Mouse (Mus musculus) left cerebral cortex, adult 9 months (tissue): ENCODE measurements at regions not wholly inside any gene's neighbourhood (a gene's known extent, or its start where the extent isn't known, plus 50 kb on each side); places are given as distances from the start of the nearest gene placed in this dataset.
"Not testable (repeated sequence)": the region's sequence is repeated elsewhere in the genome, so short reads cannot be mapped to it uniquely, and the experiment has no call there.

Experiments
- DNase-seq, 2 experiments: peaks; one replicate each; pipeline ENCODE4 v3.0.0; 2022; ENCODE audit warnings: low spot score in 2 of 2

DNA sequence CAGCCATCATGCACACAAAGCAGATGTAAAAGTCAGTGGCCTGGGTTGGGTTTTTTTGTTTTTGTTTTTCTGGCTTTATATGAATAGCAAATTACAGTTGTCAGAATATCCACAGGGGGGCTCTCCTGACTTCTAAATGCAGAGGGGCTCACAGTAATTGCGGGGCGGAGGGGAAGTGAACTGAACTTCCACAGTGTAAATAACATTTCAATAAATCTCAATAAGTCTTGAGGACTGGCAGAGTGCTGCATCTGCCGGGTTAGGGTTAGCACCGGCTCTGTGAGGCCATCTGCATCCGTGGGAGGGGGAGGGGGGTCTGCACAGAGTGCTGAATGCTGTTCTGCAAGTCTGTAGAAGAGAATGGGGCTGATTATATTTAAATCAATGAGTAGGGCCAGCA is 50.3 kb upstream of the Arl4c start:
- DNase-seq = peak in 1 of 2 experiments; percentile 15

DNA sequence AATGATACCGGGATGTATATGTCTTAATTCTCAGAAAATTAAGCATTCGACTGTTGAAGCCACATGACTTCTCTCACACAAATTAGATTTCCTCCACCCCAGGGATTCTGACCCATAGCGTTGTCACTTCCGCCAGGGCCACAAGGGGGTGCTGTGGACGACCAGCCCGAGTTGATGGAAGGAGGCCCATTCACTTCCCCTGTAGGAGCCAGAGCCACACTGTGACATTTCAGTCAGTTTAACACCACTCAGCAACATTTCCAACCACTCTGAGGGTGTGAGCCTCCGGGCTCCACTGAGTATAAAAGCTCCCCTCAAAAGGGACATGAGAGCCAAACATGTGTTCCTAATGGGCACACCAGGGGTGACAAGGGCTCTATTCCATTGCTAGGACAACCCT is 54.6 kb upstream of the Arl4c start:
- peak in 1 of 2 experiments; percentile 39 for DNase-seq

DNA sequence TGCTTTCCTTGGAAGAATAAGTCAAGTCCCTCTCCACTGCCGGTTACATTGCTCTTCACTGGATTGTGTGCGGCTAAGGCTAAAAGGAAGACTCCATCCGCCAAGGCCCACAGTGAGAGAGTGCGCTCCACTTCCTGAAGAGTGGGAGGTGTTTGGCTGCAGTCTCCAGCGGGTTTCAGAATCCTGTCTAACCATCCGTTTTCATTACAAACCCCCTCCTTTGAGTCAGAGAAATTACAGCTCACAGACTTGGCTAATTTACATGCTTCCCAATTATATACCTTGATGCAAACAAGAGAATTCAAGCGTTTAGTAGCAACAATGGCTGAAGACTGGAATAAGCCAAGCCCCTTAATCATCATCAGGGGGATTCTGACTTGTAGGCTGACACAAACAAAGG is 55.1 kb upstream of the Arl4c start:
- peak in 1 of 2 experiments; percentile 71 for DNase-seq

DNA sequence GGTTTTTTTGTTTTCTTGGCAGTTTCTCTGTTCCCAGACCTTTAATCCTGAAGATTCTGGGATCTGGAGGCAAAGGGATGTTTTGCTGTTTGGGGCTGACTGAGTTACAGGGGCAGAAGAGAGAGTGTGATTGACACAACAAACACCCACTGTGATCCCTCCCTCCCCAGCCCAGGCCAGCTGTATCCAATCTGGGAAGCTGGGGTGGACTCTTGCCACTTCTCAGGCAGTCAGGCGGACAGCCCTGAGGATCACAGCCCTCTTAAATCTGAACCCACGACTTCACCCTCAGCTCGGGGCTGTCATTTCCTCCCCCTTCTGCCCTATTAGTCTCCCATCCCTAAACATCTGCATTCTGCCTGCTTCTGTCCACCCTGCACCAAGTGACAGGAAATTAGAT is 55.7 kb upstream of the Arl4c start:
- no peak for DNase-seq

DNA sequence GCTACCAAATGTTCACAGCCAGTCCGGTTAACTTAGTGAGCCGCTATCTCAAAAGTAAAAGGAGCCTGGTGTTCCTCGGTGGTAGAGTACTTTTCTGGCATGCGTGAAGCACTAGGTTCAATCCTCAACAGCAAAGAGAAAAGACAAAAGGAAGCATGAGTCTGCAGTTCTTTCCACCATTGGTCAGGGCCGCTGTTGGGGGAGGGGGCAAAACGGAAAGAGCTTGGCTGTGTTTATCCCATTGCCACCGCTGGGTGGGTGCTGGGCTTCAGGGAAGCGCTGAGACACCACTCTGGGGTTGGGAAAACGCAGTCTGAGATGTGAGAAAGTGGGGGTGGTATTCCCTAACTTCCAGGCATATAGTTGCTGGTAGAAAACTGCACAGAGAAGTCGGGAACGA is 58.6 kb upstream of the Arl4c start:
- no peak for DNase-seq

DNA sequence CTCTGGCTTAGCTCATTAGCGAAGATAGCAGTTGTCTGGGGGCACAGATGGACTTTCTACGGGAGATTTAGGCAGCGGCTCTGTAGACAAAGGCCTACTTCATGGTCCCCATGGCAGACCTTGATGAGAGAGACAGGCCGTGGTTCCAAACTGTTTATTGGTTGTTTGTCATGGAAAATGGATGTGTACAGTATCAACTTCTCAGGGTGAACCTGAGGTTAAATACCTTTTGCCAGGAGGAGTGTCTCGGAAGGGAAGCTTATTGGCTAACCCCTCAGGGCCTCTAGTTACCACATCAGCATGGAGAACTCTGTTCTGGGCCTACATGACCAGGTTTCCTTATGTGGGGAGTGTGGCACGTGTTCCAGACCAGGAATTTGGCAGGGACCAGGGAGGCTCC is 59.1 kb upstream of the Arl4c start:
- no peak for DNase-seq

DNA sequence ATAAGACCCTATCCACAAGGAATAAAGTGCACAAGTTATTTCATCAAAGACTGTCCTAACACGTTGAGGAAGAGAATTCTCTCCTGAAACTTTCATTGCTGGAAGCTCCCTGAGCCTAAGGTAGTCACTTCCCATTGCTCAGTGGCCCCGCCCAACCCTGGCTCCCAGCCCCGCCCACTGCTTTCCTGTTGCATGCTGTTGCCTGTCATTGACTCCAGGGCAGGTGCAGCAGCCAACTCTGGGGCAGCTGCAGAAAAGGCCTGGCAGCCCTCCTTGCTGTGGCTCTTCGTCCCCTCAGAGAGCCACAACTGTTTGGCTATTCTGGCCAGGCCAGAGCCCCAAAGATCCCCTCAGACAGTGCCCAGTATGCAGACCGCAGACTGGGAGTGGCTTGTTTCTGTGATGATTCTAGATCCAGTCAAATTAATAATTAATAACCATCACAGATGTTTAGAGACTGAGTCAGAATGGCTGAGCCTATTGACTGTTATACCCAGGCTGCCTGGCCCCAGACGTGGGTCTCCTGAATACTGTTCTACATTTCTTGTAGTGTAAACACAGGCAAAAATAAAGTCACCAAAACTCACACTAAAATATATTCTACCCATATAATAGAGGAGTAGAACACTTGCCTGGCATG is 61.8 kb upstream of the Arl4c start:
- DNase-seq = no peak

DNA sequence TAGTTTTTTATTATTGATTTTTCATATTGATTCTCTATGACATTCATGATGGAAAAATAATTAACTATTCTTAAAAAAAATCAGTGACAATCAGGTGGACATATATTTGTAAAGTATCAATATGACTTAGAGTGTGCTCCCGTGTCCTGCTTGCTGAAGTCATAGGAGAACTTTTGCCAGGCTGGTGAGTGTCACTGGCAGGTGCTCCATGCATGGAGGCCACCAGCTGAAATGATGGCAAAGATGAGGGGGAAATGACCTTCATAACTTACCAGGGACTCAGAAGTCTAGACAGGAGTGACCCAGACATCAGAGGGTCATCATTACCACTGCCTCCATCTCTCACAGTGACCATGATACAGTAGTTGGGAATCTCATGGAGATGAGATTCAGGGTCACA is 62.5 kb upstream of the Arl4c start:
- DNase-seq = no peak

DNA sequence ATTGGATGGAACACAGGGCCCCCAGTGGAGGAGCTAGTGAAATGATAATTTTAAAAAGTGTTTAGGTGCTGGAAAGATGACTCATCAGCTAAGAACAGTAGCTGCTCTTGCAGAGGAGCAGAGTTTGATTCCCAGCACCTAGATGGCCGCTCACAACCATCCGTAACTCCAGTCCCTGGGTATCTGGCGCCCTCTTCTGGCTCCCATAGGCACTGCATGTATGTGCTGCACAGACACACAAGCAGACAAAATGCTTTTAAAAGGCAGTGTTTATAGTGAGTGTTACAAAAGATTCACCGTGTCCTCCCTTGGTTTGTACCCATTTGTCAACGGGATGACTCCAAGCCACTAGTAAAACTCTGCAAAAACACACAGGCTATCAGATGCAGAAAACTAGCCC is 75.0 kb upstream of the Arl4c start:
- DNase-seq = no peak

DNA sequence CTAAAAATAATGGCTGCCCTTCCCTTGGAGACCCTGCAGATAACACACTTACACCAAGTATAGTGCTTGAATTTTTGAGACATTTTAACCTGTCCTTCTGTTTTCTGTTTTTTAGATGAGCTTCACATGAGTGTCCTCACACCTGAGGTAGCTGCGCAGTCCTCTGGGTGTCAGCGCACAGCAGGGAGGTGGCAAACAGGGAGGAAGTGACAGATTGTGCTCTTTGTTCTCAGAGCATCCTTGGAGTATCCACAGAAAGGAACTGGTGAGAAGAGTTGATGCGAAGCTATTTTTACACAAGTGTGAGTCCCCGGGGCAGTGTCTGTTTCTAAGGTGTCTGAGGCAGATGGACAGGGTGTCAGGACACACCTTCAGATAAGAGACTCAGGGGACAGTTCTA is 78.2 kb upstream of the Arl4c start:
- DNase-seq = no peak

DNA sequence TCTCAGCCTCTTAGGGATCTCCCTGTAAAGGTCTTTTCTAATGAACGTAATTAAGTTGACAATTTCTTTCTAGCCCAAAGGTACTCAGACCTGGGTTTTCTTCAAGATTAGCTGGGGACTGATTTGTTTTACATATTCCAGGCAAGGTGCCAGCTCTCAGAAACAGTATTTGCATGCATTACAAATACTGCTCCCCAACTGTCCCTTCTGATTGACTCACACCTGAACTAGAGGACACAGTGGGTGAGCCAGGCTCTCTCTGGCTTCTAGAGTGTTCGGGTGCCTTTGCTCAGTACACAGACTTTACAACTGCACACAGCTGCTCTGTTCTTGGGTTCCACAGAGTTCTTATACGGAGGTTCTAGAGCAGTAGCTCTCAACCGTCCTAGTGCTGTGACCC is 81.1 kb upstream of the Arl4c start:
- DNase-seq = no peak

DNA sequence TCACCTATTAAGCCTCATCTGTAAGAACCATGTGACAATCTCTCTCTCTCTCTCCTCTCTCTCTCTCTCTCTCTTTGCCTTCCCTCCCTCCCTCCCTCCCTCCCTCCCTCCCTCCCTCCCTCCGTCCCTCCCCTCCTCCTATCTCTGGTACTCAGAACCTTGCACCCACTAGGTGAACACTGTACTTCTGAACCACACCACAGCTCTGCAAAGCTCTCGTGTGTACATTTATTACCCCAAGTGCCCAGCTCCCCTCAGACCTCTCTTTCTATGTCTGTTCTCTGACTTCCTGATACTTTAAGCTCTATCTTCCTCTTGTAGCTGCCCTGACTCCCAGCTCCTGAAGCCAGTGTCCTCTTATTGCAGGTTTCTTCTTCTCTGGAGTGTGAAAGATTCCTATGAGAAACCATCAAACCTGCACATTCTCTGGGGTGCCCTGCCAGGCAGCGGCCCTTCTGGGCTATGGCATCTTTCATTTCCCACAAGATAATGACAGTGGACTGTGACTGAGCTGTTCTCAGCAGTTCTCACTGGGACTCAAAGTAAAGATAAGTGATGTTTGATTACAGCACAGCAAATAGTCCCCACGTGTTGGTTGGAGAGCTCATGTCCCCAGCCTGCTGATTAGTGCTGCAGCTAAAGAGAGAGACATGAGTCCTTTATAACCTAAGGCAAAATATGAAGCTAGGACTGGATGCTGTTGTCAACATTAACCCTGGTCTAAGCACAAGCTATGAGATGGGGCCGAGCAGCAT is 83.0 kb upstream of the Arl4c start:
- DNase-seq = no peak

DNA sequence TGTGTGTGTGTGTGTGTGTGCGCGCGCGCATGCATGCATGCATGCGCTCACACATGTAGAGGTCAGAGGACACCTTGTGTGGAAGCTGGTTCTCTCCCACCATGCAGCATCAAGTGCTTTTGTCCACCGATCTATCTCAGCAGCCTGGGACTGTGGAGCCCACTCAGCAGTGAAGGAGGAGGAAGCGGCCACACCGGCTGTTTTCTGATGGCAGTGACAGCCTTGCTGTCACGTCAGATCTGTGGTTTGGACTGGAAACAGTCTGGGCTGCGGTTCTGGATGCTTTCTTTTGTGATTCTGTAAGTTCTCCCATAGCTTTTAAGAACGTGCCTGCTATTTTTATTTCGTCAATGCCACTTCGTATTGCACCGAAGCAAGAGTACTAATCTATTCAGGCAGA is 84.0 kb upstream of the Arl4c start:
- DNase-seq = no peak

DNA sequence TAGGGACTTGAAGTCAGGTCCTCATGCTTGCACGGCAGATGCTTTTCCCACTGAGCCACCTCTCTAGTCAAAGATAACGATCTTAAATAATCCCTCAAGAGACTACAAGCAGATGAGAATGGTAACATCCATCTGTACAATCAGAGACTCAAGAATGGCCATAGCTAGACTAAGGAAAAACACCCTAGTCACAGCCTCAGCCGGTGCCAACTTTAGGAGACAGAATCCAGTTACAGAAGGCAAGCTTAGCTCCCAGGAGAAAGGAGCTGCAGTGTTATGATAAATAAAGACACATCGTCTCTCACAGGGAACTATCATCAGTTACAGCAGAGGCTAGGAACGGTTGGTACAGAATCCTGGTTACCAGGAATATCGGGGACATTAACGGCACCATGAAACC is 88.7 kb upstream of the Arl4c start:
- DNase-seq = peak in 1 of 2 experiments; percentile 20

DNA sequence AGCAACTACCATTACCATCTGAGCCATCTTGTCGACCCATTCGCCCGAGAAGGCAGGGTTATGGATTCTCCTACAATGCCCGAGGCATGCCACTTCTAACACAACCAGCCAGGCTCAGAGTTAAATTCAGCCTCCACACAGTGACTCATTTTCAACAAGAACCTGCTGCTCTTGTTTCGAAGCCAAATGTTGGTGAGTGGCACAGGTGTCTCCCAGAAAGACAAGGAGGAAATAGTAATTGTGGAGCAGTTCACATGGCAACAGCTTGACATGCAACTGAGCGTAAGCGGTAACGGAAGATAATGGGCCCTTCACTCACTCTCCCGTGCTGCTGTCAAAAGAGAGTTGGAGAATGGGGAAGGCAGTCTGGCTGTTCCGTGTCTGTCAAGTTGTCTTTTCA is 92.9 kb upstream of the Arl4c start:
- peak; percentile 54 to 62 for DNase-seq

DNA sequence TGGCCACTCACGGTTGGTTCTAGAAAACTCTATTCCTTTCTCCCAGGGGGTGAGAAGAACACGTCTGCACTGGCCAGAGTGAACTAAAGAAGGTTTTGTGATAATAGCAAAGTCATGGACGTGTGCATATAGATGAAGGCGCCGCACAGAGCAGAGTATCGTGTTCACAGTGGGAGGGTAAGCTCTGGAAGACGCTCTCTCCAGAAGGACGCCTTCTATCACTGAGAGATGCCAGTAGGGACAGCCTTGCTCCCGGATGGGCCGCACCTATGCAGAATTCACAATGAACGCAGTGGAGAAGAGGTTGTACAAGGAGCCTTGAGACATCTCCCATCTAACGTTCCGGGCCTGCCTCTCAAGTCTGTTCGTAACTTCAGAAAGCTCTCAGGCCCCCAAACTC is 96.5 kb upstream of the Arl4c start:
- DNase-seq = no peak

DNA sequence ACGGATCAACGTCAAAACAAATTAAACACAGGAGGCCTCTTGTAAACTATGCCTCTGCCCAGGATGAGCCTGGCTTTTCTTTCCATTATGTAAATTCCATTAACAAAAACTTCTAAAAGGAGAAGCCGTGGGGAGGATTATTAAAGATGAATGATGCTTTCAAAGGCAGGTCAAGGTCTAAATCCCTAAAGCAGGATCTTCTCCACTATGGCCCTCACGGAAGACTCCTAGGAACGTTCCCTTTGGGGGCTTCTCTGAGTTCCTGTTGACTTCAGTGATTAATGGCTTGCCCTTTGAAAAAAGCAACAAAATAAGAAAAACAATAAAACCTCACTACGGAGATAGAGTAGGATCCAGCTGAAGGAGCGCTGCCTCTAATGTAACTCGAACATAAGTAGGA is 96.9 kb upstream of the Arl4c start:
- no peak for DNase-seq

DNA sequence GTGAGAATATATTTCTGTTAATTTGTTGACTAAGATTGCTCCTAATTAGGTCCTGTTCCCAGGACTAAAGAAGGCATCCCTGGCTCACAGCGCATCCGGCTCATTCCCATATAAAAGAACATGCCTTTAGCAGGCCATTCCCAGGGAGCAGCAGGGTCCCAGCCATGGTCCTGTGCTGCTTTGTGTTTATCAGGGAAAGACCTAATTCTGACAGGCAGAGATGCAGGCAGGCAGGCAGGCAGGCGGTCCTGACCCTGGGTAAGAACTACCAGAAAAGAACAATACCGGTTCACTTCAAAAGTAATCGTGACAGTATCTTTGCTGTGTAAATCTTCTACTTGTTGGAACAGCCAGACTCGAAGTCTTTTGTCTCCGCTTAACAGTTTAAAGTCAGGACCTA is 97.3 kb upstream of the Arl4c start:
- no peak for DNase-seq

DNA sequence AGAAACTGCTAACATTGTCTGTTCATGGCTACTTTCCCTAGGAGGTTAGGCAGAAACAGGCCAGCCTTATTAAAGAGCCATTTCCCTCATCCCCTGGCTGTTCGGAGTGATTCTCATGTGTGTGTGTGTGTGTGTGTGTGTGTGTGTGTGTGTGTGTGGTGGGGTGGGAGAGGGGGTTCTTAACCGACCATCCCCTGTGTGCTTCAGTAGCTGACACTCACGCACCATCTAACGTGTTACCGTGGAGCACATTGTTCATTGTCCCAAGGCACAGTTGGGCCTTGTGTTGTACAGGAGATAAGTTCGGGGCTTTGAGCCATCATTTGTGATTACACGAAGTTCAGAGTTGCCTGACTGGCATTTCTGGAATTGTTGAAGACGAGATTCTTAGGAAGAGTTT is 97.8 kb upstream of the Arl4c start:
- DNase-seq = no peak

DNA sequence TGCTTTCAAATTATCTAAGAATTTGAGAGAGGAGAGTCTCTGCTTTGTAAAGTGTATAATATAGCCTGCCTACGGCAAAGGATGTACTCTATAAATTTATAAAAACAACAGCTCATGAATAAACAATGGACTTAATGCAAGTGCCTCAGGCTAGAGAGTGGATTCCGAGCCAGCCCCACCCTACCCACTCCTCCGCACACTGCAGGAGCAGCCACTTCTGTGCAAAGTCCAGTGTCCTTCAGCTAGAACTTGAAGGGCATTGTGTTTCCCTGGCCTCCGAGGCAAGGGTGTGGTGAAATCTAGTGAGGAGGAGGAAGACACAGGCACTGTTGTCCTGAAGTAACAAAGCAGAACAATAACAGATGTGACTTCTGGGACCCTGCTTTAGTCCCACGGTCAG is 98.4 kb upstream of the Arl4c start:
- no peak for DNase-seq

DNA sequence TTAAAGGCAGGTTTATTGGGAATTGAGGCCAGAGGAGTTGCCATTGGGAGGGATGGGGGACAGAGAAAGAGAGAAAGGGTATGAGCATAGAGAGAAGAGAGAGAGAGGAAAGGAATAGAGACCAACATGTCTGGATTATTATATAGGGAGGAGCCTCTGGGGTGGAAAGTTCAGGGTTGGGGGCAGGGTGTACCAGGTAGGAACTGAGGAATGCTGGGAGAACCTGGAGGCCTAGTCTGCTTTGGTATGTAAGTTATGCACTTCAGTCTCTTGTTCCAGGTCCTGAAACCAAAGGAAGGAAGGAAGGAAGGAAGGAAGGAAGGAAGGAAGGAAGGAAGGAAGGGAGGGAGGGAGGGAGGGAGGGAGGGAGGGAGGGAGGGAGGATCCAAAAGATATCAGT is 99.1 kb upstream of the Arl4c start:
- DNase-seq = not testable (repeated sequence)

DNA sequence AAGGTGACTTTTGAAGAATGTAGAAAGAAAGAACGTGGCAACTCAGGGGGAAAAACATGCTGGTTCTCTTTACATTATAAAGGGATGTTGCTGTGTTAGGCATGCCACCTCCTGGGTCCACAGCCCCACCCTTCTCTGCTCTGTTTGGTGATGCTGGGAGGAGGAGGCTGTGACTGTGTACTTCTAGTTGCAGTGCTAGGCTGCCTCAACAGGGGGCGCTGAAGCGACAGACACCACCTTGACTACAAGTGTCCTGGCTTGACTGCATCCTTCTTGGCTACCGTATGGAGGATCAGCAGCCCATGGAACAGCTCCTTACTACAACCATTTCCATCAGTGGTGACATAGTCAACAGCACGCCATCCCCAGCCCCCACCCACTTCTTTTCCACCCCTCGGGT is 104.9 kb upstream of the Arl4c start:
- peak in 1 of 2 experiments; percentile 49 for DNase-seq

DNA sequence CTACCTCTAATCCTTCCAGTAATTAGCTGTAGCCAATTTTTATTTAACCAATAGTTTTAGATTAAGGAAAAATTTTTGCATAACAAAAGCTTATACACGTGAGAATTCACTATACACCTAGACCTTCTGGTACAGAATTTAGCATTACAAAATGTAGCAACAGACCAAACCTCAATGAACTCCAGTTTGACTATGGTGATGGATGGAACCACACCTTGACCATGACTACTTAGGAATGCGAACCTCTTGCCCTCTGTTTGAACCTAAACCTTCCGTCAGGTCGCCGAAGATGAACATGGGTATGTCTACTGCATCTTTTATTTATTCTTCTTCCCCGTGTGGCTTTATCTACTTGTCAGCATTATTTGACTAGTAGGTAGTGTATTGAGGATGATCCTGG is 105.9 kb upstream of the Arl4c start:
- no peak for DNase-seq

DNA sequence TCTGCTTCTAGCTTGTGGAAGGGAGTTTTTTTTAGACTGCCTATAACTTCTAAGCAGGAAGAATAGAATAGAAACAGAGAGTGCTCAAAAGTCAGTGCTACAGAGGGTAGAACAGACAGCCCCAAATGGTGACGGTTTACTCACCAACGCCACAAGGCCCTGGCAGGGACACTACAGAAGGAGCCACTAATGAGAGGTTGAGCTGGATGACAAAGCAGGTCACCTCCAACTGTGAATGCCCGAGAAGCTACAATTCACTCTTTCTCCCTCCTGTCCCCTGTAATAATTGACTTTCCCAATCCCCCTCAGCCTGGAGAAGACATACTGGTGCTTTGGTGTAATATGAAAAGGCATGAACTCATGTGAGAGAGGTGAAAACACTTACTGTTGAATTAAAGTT is 106.5 kb upstream of the Arl4c start:
- DNase-seq = no peak
